Mouse (Mus musculus): Measurements from ENCODE around the gene Map3k20.

DNA sequence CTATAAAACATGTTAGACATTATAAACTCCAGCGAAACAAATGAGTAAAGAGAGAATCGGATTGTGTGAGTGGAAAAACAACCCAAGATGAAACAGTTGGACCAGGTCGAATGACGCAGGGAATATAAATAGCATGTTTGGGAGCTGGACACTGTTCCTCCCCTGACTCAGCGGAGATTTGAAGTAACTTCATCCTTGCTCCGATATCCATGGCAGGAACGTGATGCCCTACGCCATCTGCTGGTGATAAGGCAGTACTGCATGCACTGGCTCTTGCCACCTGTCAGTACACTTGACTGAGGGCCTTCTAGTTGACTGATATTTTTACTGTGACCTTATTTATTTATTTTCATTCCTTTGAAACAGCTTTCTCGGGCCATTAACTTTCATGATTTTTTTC, 104.5 kb downstream of the Map3k20 start:
- TF ChIP-seq POLR2A (IDR thresholded peaks at IDR 0.05; ENCODE audit: low read depth, low read length) (no peak), CTCF (IDR thresholded peaks at IDR 0.05; ENCODE audit: extremely low read depth, insufficient read depth, insufficient read length, insufficient replicate concordance) (peak; percentile 86; the same call in 1 of the 2 replicates)
